Mouse (Mus musculus) hindbrain, embryonic 16.5 days (tissue): ENCODE measurements around the gene Ttll13. TPM values are rescaled to one million over a fixed set of nuclear protein-coding genes. Genes with fewer than 3 reads are reported as not detected.
A peak's percentile ranks its signal among the peaks of the same experiment; 100 is the strongest.

Experiments used
- ATAC-seq: fragments of 200-750 bp; cut with Nextera tagmentation; 2 replicates; pipeline ENCODE4 v1.8.0; 2017; ENCODE audit warnings: moderate TSS enrichment, moderate library complexity
- H3K27ac ChIP-seq: fragments of 300-500 bp; sonication (generic); 2 replicates; pipeline ENCODE4 v1.5.1; 2014; ENCODE audit warnings: low read depth, mild to moderate bottlenecking, control low read depth, low read length, moderate library complexity
- H3K27me3 ChIP-seq: fragments of 300-500 bp; sonication (generic); replicated peaks from 2 replicates; pipeline ENCODE4 v1.6.1; 2014; ENCODE audit warnings: low read length; ENCODE audit not compliant: control insufficient read depth, insufficient read depth
- H3K36me3 ChIP-seq: fragments of 300-500 bp; sonication (generic); 2 replicates; pipeline ENCODE4 v1.6.1; 2014; ENCODE audit warnings: mild to moderate bottlenecking, low read length, moderate library complexity, mixed read lengths; ENCODE audit not compliant: control insufficient read depth, insufficient read depth
- H3K4me1 ChIP-seq: fragments of 300-500 bp; sonication (generic); 2 replicates; pipeline ENCODE4 v1.6.1; 2014; ENCODE audit warnings: low read depth, low read length; ENCODE audit not compliant: control insufficient read depth, insufficient read depth
- H3K4me2 ChIP-seq: fragments of 300-500 bp; sonication (generic); 2 replicates; pipeline ENCODE4 v1.6.1; 2014; ENCODE audit warnings: mild to moderate bottlenecking, low read length, control low read depth, moderate library complexity
- H3K4me3 ChIP-seq: fragments of 300-500 bp; sonication (generic); 2 replicates; pipeline ENCODE4 v1.5.1; 2014; ENCODE audit warnings: mild to moderate bottlenecking, low read length, control low read depth, moderate library complexity
- H3K9ac ChIP-seq: fragments of 300-500 bp; sonication (generic); 2 replicates; pipeline ENCODE4 v1.6.1; 2014; ENCODE audit warnings: low read depth, mild to moderate bottlenecking, control low read depth, low read length, moderate library complexity
- H3K9me3 ChIP-seq: fragments of 300-500 bp; sonication (generic); 2 replicates; pipeline ENCODE4 v1.6.1; 2014; ENCODE audit warnings: mild to moderate bottlenecking, low read length, moderate library complexity; ENCODE audit not compliant: control insufficient read depth
- WGBS: fragments of 180-500 bp; shearing (Covaris S2); extraction: QIAGEN DNeasy Blood & Tissue Kit; methylation state at CpG from one replicate; pipeline ENCODE4 v1.1.7; 2014; 5-methylcytosine and 5-hydroxymethylcytosine counted together
- polyA plus RNA-seq: library from polyadenylated mRNA; unstranded; fragments of >200 nt; fragmentation: Nextera tagmentation; extraction: Ambion mirVana; gene quantifications from 2 replicates; pipeline ENCODE4 v1.2.1, GENCODE M21; 2015

The Ttll13 gene
- polyA plus RNA-seq, 1 experiment from 2014 or later: 3.3 TPM

GRCm38 (mm10) chr7:80246859-80247258 lies 683 bp downstream of the Ttll13 start:
- ATAC-seq: no peak
- no peak overlapping the region for H3K27ac ChIP-seq
- H3K9ac ChIP-seq: no peak overlapping the region; the same call in 1 of the 2 replicates
- no peaks in the 10 kb centered on the region for H3K9me3 ChIP-seq
- WGBS: 68% methylated on average over 7 of the region's 7 CpGs
- no peaks in the 10 kb centered on the region for H3K36me3 ChIP-seq
- H3K27me3 ChIP-seq: no peaks in the 10 kb centered on the region
- peak overlapping the region; percentile 75 for H3K4me2 ChIP-seq
- H3K4me3 ChIP-seq: peak overlapping the region; percentile 69
- H3K4me1 ChIP-seq: peaks cover 3% of the 10 kb centered on the region; the same call in 1 of the 2 replicates

- 73% methylated on average over 7 of the region's 7 CpGs for WGBS
These were observed 6.3 kb downstream of the Ttll13 start for GRCm38 (mm10) chr7:80252437-80252836.

DNA sequence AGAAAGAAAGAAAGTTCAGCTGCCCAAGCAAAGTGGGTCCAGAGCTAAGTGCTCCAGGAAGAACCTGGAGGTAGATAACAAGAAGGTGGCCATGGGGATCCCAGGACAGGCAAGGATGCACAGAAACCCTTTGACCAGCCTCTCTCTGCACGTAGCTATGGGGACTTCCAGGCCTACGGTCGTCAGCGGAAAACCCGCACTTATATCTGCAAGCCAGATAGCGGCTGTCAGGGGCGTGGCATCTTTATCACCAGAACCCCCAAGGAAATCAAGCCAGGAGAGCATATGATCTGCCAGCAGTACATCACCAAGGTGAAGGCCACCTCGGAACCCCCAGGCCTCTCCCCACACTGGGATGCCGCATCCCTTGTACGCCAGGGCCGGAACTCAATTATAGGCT lies 6.7 kb downstream of the Ttll13 start:
- no peaks in the 10 kb centered on the region for H3K9me3 ChIP-seq
- no peak for ATAC-seq
- no peaks in the 10 kb centered on the region for H3K36me3 ChIP-seq
- no peak overlapping the region for H3K4me2 ChIP-seq
- WGBS: 84% methylated on average over 11 of the region's 11 CpGs
- H3K4me3 ChIP-seq: no peak overlapping the region
- peaks cover 2% of the 10 kb centered on the region; the same call in 1 of the 2 replicates for H3K27me3 ChIP-seq
- no peak overlapping the region for H3K9ac ChIP-seq
- no peaks in the 10 kb centered on the region for H3K4me1 ChIP-seq
- no peak overlapping the region for H3K27ac ChIP-seq

More at GRCm38 (mm10) chr7:80252437-80252836, 6.3 kb downstream of the Ttll13 start:
- ATAC-seq: no peak
- no peak overlapping the region for H3K9ac ChIP-seq
- no peak overlapping the region for H3K27ac ChIP-seq
- no peaks in the 10 kb centered on the region for H3K4me1 ChIP-seq
- no peak overlapping the region for H3K4me2 ChIP-seq
- no peaks in the 10 kb centered on the region for H3K36me3 ChIP-seq
- H3K27me3 ChIP-seq: peaks cover 2% of the 10 kb centered on the region; the same call in 1 of the 2 replicates
- no peaks in the 10 kb centered on the region for H3K9me3 ChIP-seq
- no peak overlapping the region for H3K4me3 ChIP-seq

- Histone ChIP-seq H3K27ac (no peak overlapping the region), H3K27me3 (peaks cover 16% of the 10 kb centered on the region), H3K36me3 (no peaks in the 10 kb centered on the region), H3K4me2 (no peak overlapping the region), H3K9me3 (no peaks in the 10 kb centered on the region), H3K4me1 (0 out of 2 replicates have a peak, but pooled peaks cover 4% of the 10 kb centered on the region), H3K4me3 (no peak overlapping the region), H3K9ac (no peak overlapping the region)
- no peak for ATAC-seq
- WGBS: 73% methylated on average over 2 of the region's 2 CpGs
These were observed 9.8 kb downstream of the Ttll13 start for GRCm38 (mm10) chr7:80255981-80256380.

- no peak overlapping the region for H3K9ac ChIP-seq
- peaks cover 11% of the 10 kb centered on the region for H3K4me1 ChIP-seq
- H3K27me3 ChIP-seq: peaks cover 16% of the 10 kb centered on the region
- no peak for ATAC-seq
- no peak overlapping the region for H3K4me3 ChIP-seq
- no peak overlapping the region for H3K4me2 ChIP-seq
- no peak overlapping the region for H3K27ac ChIP-seq
- no peaks in the 10 kb centered on the region for H3K9me3 ChIP-seq
- no peaks in the 10 kb centered on the region for H3K36me3 ChIP-seq
- 79% methylated on average over 2 of the region's 2 CpGs for WGBS
These were observed 11.5 kb downstream of the Ttll13 start for GRCm38 (mm10) chr7:80257706-80258105.

- no peaks in the 10 kb centered on the region for H3K9me3 ChIP-seq
- ATAC-seq: peak; percentile 94
- WGBS: 26% methylated on average over 40 of the region's 40 CpGs
- H3K4me3 ChIP-seq: peak within 1 kb of the TSS; percentile 94
- peak within 1 kb of the TSS; percentile 84 for H3K27ac ChIP-seq
- peaks cover 16% of the 10 kb centered on the region for H3K36me3 ChIP-seq
- peak within 1 kb of the TSS; percentile 87 for H3K9ac ChIP-seq
- H3K4me2 ChIP-seq: peak within 1 kb of the TSS; percentile 83
- H3K4me1 ChIP-seq: peaks cover 11% of the 10 kb centered on the region
- peaks cover 14% of the 10 kb centered on the region for H3K27me3 ChIP-seq
These were observed 14.6 kb downstream of the Ttll13 start, which contains the start of gene Ngrn for GRCm38 (mm10) chr7:80260625-80261371. TSS of gene Ngrn (plus strand) at chr7:80261215.

- Histone ChIP-seq H3K4me2 (peak overlapping the region; percentile 83), H3K9me3 (no peaks in the 10 kb centered on the region), H3K4me3 (peak overlapping the region; percentile 94), H3K27ac (peak overlapping the region; percentile 84), H3K27me3 (peaks cover 14% of the 10 kb centered on the region), H3K36me3 (peaks cover 22% of the 10 kb centered on the region), H3K4me1 (peaks cover 11% of the 10 kb centered on the region), H3K9ac (peak overlapping the region; percentile 87)
- WGBS: 2% methylated on average over 32 of the region's 32 CpGs
- ATAC-seq: peak; percentile 80
These were observed 15.3 kb downstream of the Ttll13 start for GRCm38 (mm10) chr7:80261372-80261990.

DNA sequence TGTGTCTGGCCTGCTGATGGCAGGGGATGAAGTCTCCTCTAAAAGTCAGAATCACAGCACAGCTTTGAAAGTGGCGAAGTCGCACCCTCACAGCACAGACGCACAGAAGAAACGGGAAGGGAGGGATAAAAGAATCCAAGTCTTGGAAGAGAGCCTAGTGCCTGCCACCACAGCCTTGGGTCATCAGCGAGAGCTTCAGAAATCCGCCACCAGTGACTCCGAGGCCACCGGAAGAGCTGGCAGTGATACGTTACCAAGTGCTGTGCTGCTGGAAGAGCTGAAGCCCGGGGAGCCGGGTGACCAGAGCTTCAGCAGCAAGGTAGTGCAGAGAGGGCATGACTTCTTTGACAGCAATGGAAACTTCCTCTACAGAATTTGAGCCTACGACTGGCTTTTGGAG lies 18.4 kb downstream of the Ttll13 start:
- ATAC-seq: no peak
- no peak overlapping the region for H3K27ac ChIP-seq
- peaks cover 19% of the 10 kb centered on the region for H3K4me1 ChIP-seq
- H3K9ac ChIP-seq: no peak overlapping the region
- H3K4me2 ChIP-seq: no peak overlapping the region
- no peaks in the 10 kb centered on the region for H3K9me3 ChIP-seq
- peaks cover 29% of the 10 kb centered on the region for H3K36me3 ChIP-seq
- no peaks in the 10 kb centered on the region; the same call in 1 of the 2 replicates for H3K27me3 ChIP-seq
- H3K4me3 ChIP-seq: no peak overlapping the region
- 94% methylated on average over 12 of the region's 12 CpGs for WGBS

DNA sequence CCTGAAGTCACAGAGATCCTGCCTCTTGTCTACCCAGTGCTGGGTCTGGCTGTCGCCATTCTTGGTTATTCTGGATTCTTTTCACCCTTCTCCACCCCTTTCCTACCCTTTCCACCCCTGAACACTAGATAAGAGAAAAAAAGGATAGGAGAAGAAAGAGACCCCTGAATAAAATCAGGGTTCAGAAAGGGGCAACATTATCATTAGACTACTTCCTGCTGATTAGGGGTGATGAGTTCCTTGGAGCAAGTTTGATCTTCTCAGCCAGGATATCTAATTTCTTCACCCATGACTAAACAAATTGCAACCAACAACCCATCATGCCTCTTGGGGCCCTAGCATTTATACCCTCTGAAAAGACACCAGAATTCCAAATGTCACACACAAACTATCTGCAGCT lies 21.6 kb downstream of the Ttll13 start:
- WGBS: 79% methylated on average over 1 of the region's 1 CpGs
- no peaks in the 10 kb centered on the region for H3K9me3 ChIP-seq
- no peak overlapping the region for H3K9ac ChIP-seq
- peaks cover 32% of the 10 kb centered on the region for H3K36me3 ChIP-seq
- no peaks in the 10 kb centered on the region for H3K27me3 ChIP-seq
- peaks cover 21% of the 10 kb centered on the region for H3K4me1 ChIP-seq
- H3K4me3 ChIP-seq: no peak overlapping the region
- H3K27ac ChIP-seq: no peak overlapping the region
- no peak for ATAC-seq
- no peak overlapping the region for H3K4me2 ChIP-seq
